ENCODE assay signal across 34 mouse cellular contexts in the genomic region with DNA sequence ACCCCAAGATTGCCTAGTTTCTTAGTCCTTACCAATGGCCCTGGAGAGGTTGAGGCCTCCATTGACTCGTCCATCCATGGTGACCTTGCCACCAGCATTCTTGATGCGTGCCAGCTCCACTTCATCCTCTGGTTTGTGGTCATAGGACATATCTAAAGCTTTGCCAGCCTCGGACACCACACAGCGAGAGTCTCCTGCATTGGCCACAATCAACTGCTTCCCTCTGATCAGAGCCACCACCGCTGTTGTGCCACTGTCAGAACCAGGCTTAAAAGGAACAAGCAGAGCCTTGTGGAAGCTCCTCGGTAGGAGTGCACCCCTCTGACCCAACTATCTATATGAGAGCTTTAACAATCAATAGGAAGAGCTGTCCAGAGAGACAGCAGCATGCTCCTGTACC.
"Had no signal": no experiment of that assay in that cellular context is flagged by ENCODE, and none has a peak within 500 bp of the region (broad histone marks: within the 10 kb centered on the region; RNA-seq: fewer than 3 reads in every experiment).

No protein-coding gene starts in this region.

- ATAC-seq: hindbrain, embryonic 16.5 days; hindbrain, postnatal 0 days; inflammation-experienced regulatory T-cells, adult 6 months; intestine, embryonic 15.5 days; intestine, embryonic 16.5 days; intestine, postnatal 0 days had no signal

- DNase-seq: heart, postnatal 10 days; heart, postnatal 14 days; heart, postnatal 36 days; heart, postnatal 4 days; kidney, adult 18-20 months; kidney, adult 2 months; kidney, adult 8-10 months; kidney, adult 9 months; kidney, postnatal 10 days; kidney, postnatal 14 days; kidney, postnatal 25 days; kidney, postnatal 36 days; kidney, postnatal 4 days; layer of hippocampus, adult 9-11 months; layer of hippocampus, postnatal 36 days had no signal

- H3K9me3 ChIP-seq: heart, embryonic 15.5 days had no signal

- H3K27me3 ChIP-seq: heart, embryonic 12.5 days; heart, embryonic 13.5 days; heart, embryonic 15.5 days; hindbrain, embryonic 12.5 days; hindbrain, embryonic 13.5 days; hindbrain, embryonic 15.5 days; intestine, embryonic 15.5 days; kidney, embryonic 15.5 days had no signal

- H3K9ac ChIP-seq: heart, embryonic 12.5 days; heart, embryonic 13.5 days; heart, embryonic 15.5 days; hindbrain, embryonic 12.5 days; hindbrain, embryonic 13.5 days; hindbrain, embryonic 14.5 days; hindbrain, embryonic 15.5 days; intestine, embryonic 15.5 days; kidney, embryonic 15.5 days had no signal

- H3K27ac ChIP-seq: heart, embryonic 13.5 days; heart, embryonic 15.5 days; hindbrain, embryonic 10.5 days; hindbrain, embryonic 12.5 days; hindbrain, embryonic 13.5 days; hindbrain, embryonic 14.5 days; hindbrain, embryonic 15.5 days; hindbrain, postnatal 0 days; intestine, embryonic 15.5 days; kidney, embryonic 15.5 days; kidney, postnatal 0 days; layer of hippocampus, adult 2 months; left cerebral cortex, adult 2 months had no signal

- H3K4me3 ChIP-seq: heart, embryonic 12.5 days; heart, embryonic 13.5 days; heart, embryonic 15.5 days; hindbrain, embryonic 10.5 days; hindbrain, embryonic 12.5 days; hindbrain, embryonic 13.5 days; hindbrain, embryonic 15.5 days; intestine, embryonic 15.5 days; kidney, embryonic 15.5 days; layer of hippocampus, adult 2 months; left cerebral cortex, adult 2 months had no signal

- H3K4me2 ChIP-seq: heart, embryonic 11.5 days; heart, embryonic 12.5 days; heart, embryonic 13.5 days; heart, embryonic 15.5 days; hindbrain, embryonic 12.5 days; hindbrain, embryonic 13.5 days; hindbrain, embryonic 14.5 days; hindbrain, embryonic 15.5 days; intestine, embryonic 15.5 days; kidney, embryonic 15.5 days had no signal
